Mouse (Mus musculus) ZHBTc4 (cell line): ENCODE results near the gene Nnmt.

Experiments used
- DNase-seq: peaks from one replicate; pipeline ENCODE4 v3.0.0-alpha.2; 2011; ENCODE audit warnings: low read depth, low spot score

Gene Nnmt

DNA sequence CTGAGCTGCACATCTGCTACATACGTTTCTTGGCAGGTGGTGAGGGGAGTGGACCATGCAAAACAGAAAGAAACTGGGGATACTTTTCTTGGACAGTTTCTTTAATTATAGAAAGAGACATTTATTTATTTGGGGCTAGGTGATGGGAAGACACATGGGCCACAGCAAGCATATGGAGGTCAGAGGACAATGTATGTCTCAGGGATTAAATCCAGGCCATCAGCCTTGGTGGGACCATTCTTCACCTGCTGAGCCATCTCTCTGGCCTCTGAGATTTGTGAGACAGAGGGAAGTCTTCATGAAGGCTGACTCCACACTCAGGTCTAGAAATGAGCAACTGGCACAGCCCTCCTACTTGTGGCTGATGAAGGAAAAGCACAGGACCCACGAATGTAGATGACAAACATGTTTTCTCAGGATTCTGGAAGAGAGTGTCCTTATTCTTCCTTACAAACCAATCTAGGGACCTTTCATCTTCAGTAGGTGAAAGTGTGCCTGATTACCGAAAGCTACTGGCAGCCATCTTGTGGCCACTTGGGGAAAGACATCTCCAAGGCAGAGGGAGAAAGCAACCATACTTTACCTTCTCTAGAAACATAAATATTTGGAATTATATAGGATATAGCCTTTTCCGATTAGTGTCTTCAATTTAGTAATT, 45.3 kb downstream of the Nnmt start:
- peak; percentile 39 for DNase-seq

DNA sequence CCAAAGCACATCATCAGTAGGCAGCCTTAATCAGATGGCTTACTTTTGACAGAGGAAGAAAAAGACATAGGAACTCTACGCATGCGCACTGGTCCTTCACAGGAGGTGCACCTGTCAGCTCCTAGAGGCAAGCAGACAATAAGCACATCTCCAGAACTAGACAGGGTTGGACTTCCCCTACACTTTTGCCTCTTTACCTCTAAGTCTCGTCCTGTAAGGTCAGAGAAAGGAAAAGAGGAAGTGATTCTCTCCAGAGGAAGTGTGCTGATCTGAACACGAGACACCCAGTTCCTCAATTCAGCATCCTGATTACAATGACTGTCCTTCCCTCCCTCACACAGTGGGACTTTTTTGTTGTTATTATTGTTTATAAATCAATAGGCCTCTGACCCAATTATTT, 46.3 kb downstream of the Nnmt start:
- DNase-seq: no peak

DNA sequence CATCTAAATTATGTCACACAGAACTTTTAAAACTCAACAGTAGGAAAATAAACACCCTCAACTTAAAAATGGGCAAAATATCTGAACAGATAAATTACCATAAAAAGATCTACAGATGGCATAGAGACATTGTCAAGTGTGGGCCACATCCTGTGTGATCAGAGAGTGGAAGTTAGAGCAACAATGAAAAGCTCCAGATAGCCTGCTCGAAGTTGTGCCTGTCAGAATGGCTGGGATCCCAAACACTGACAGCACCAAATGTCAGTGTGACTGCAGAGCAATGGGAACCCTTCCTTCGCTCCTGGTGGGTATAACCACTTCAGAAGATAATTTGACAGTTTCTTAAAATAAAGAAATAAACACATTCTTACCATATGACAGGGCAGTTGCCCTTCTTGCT, 55.9 kb downstream of the Nnmt start:
- DNase-seq: no peak

DNA sequence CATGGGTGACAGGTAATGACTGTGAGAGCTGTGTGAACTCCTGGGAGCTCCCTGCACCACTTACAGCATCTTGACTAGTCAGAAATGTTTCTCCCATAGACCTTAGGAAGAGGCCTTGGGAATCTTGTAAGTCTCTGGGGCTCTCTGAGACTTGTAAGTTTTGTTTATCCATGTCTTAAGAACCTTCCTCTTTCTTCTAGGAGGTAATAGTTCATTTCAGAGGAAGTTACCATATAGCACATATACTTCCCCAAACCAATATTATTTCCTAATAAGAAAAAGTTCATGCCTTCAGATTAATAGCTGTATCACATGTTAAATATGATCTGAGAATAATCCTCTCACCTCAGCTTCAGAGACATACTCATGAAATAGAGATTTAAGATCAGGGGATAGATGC, 57.7 kb downstream of the Nnmt start:
- DNase-seq: no peak
